Mouse (Mus musculus) kidney, postnatal 10 days (tissue): Measurements from ENCODE around the gene Hist1h2bp.
"Not testable (repeated sequence)": the region's sequence is repeated elsewhere in the genome, so short reads cannot be mapped to it uniquely, and the experiment has no call there.

Experiments used
- DNase-seq: peaks from one replicate; pipeline ENCODE4 v3.0.0; 2021; ENCODE audit warnings: mixed read lengths

The Hist1h2bp gene

DNA sequence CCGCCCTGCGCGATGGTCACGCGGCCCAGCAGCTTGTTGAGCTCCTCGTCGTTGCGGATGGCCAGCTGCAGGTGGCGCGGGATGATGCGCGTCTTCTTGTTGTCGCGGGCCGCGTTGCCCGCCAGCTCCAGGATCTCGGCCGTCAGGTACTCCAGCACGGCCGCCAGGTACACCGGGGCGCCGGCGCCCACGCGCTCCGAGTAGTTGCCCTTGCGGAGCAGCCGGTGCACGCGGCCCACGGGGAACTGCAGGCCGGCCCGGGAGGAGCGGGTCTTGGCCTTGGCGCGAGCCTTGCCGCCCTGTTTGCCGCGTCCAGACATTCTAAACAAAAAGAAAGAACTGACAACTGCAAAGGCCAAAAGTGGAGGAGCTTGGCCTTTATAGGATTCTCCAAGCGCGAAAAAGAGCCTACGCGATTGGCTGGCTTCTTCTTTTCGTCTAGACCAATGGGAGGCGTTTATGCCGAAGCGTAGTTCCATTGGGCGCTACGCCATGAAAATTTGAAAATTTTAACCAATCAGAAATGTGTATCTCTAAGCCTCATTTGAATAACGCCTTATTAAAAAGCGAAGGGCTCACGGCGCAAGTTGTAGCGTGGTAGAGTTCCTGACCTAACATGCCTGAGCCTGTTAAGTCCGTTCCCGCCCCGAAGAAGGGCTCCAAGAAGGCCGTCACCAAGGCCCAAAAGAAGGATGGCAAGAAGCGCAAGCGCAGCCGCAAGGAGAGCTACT lies at the start of gene Hist1h2bp, which contains the start of gene Hist1h2an:
Gene Hist1h2bp, plus strand, starts transcription at position 563 of the 731 bp plus-strand sequence.
Gene Hist1h2an, minus strand, starts transcription at position 320 of the 731 bp plus-strand sequence.
- DNase-seq, result peak; percentile 86

GRCm38 (mm10) chr13:21745006-21745405 lies 42.3 kb upstream of the Hist1h2bp start:
- no peak for DNase-seq

DNA sequence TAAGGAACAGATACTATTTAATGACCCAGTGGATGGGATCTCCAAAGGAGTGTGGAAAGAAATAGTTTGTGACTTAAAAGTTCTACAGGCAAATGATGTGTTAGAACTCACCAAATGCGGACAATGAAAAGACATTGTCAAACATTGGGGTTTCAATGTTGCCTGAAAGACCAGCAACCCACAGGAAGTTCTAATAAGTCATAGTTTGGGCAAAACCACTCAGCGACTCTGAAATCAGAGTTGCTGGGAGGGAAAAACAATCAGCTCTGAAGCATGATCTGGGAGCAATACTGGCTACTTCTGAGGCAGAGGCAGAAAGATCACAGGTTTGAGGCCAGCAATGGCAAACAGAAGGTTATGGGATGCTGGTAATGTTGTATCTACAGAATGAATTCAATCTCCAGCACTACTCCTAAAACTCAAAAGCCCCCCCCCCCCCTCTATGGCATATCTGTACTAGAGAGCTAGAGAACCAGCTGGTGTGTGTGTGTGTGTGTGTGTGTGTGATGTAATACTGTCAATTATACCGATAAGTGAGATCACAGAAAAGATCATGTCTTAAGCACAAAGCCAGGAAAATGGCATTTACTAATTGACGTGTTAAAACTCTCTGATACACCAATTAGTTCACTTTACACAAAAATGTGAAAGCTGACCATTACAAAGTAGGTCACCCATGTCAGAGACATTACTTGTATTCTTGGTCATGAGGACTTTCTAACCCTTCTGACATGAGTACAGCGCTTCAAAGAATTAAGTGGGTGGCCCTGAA lies 37.7 kb upstream of the Hist1h2bp start:
- no peak for DNase-seq

DNA sequence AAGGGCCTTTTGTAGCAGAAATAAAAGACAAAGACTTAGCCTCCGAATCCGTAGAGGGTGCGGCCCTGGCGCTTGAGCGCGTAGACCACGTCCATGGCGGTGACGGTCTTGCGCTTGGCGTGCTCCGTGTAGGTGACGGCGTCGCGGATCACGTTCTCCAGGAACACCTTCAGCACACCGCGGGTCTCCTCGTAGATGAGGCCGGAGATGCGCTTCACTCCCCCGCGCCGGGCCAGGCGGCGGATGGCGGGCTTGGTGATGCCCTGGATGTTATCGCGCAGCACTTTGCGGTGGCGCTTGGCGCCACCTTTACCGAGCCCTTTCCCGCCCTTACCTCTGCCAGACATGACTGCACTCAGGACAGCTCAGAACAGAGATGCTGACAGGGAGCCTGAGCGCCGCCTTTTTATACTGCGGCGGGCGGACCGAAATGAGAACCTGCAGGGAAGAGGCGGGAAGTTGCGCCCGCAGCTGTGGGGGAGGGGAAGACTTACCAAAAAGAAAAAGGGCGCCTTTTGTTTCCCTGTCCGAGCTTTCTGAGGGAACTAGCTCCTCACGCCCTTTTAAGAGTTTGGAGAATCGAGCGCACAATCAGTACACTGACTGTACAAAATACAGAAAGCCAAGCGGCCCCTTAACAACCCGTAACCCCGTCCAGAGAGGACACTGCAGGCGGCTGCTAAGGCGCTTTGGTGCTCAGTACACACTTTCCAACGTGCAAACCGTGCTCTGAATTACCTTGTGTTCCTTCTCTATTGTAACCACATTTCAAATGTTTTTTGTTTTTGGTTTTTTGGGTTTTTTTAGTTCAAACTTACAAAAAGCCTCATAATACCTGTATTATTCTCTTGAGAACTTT lies 36.9 kb upstream of the Hist1h2bp start, which contains the start of gene Hist1h4k:
Gene Hist1h4k, minus strand, starts transcription at position 347 of the 859 bp plus-strand sequence.
- peak; percentile 94 for DNase-seq

DNA sequence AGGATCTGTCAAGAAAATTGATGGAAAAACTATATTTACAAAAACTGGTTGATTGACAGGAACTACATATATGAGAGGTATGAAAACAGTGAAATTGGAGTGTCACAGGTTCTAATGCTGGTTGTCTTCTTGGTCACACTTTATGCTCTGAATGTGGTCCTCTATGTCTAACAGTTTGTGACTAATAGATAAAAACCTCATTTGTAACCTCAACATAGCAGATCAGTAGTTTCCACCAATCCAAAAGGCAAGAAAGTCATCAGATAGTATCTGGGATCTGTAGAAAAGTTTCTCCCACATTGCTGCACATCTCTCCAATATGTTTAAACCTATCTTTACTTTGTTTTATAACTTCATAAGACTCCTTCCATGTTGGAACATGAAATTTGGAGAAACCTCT lies 35.8 kb upstream of the Hist1h2bp start:
- DNase-seq, result no peak

DNA sequence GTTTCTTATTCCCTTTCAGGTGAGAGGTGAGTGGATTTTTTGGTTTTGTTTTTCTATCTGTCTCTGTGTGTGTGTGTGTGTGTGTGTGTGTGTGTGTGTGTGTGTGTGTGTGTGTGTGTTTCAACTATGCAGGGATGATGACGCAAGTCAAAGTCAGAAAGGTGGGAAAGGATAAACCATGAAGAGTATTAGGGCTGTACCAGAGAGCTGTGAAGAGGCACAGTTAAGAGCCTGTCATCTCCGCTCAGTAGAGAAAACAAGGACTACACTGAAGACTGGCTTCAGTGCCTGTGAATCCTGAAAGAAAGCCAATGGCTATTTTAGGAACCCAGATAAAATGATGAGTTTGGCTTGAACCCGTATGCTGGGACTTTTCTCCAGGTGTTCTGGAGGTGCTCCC lies 35.4 kb upstream of the Hist1h2bp start:
- no peak for DNase-seq

DNA sequence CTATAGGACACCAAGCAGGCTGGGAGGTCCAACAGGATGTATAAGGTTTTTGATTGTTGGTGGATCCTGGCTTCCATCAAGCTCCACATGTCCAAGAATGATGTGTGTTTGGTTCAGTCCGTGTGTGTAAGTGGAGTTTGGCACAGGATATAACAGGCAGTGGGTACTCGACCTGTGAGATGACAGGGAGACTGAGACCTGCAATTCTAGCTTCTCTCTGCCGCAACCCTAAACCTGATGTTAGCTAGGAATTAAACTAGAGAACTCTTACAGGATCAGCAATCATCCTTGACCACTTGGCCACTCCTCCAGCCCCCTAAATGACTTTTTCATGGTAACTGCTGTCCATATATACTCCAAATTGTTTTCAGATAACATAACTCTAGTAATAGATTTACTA lies 34.9 kb upstream of the Hist1h2bp start:
- no peak for DNase-seq

GRCm38 (mm10) chr13:21753051-21753523 lies 34.2 kb upstream of the Hist1h2bp start:
- DNase-seq, result no peak

DNA sequence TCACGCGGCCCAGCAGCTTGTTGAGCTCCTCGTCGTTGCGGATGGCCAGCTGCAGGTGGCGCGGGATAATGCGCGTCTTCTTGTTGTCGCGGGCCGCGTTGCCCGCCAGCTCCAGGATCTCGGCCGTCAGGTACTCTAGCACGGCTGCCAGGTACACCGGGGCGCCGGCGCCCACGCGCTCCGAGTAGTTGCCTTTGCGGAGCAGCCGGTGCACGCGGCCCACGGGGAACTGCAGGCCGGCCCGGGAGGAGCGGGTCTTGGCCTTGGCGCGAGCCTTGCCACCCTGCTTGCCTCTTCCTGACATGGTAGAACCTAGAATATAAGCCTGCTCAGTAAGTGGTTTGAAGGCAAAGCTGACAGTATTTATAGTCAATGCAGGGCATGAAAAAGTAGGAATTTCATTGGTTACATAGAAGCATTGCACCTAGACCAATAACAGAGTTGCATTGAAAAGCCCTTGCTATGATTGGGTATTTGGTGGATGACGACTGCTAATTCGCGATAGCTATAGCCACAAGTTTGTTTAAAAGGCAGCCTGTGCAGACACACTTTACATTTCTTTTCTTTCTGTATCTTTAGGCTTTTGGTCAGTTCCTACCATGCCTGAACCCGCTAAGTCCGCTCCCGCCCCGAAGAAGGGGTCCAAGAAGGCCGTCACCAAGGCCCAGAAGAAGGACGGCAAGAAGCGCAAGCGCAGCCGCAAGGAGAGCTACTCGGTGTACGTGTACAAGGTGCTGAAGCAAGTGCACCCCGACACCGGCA lies 33.6 kb upstream of the Hist1h2bp start, which contains the start of the genes Hist1h2ak and Hist1h2bn:
Gene Hist1h2ak, minus strand, starts transcription at position 304 of the 762 bp plus-strand sequence.
Gene Hist1h2bn, plus strand, starts transcription at position 600 of the 762 bp plus-strand sequence.
- DNase-seq, result peak; percentile 67

GRCm38 (mm10) chr13:21754294-21755001 lies 32.8 kb upstream of the Hist1h2bp start:
- DNase-seq, result peak; percentile 61

DNA sequence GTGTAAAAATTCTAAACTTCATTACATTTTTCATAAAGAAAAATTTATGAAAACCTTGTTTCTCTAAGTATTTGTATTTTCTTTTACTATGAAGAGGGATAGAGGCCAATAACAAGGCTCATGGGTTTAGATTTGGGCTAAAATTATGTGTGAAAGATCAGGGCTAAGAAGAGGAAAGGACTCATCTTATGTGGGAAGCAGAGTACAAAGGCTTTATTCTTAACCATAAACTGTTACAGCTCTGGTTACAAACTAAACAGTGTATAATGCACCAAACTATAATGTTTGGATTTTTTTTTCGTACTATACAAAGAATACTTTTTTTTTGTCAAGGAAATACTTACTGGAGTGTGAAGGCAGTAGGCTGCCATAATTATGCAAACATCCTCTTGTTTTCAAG lies 31.6 kb upstream of the Hist1h2bp start:
- DNase-seq, result no peak

GRCm38 (mm10) chr13:21778814-21779766 lies 8.2 kb upstream of the Hist1h2bp start:
- DNase-seq, result peak; percentile 80

DNA sequence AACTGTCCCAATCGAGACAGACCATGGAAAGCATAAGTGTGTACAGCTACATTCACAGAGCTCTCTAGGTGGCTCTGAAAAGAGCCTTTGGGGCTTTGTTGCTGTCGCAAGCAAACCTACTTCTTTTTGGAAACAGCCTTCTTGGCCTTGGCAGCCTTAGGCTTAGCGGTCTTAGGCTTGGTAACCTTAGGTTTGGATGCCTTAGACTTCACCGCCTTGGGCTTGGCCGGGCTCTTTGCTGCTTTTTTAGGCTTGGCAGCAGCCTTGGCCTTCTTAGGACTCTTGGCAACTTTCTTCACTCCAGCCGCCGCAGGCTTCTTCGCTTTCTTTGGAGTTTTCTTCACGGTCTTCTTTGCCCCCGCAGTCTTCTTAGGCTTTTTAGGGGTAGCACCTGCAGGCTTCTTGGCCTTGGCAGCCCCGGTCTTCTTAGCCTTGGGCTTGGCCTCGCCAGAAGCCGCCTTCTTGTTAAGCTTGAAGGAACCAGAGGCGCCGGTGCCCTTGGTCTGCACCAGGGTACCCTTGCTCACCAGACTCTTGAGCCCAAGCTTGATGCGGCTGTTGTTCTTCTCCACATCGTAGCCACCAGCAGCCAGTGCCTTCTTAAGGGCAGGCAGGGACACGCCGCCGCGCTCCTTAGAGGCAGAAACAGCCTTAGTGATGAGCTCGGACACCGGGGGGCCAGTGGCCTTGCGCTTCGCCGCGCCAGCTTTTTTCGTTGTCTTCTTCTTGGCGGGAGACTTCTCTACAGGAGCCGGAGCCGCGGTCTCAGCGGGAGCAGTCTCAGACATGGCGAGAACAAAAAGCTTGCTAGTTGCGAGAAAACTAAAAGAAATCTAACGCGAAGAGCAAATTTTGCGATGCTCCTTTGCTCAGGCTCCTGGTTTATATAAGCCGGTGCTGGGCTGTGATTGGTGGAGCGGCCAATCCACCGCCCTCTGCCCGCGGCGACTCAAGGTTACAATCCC lies 7.2 kb upstream of the Hist1h2bp start, which contains the start of gene Hist1h1b:
Gene Hist1h1b, minus strand, starts transcription at position 859 of the 965 bp plus-strand sequence.
- peak; percentile 69 for DNase-seq

DNA sequence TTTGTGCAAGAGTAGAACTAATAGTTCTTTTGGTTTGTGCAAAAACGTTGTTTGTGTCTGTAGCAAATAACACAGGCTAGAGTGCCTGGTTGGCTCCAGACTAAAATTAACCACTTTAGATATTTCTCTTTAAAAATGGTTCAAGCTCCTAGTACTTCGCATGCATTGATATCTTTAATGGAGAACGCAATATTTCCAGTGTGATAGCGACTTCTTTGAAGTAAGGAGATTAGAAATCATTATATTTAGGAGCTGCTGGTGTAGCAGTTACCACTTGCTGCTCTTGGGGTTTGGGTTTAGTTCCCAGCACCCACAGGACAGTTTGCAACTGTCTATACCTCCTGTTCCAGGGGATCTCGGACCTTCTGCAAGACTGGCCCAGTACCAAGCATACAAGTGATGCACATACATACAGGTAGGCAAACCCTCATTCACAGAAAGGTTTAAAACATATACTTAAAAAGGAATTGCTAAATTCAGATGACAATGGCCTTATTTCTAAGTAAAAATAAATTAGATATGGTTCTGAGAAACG lies 6.2 kb upstream of the Hist1h2bp start:
- no peak for DNase-seq

DNA sequence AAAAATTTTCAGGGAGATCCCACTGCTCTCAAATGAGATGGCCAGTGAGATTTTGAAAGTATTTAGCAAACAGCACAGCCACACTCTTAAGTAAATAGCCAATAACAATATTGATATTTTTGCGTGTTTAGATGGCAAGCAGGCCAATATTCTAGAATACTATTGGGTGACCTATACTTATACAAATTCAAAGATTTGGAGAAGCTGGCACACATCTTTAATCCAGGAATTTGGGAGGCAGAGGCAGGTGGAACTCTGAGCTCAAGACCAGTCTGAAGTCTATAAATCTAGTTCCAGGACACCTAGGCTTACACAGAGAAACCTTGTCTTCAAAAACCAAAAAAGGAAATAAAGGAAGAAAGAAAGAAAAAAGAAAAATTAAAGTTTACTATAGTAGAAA lies 5.6 kb upstream of the Hist1h2bp start:
- DNase-seq, result no peak

DNA sequence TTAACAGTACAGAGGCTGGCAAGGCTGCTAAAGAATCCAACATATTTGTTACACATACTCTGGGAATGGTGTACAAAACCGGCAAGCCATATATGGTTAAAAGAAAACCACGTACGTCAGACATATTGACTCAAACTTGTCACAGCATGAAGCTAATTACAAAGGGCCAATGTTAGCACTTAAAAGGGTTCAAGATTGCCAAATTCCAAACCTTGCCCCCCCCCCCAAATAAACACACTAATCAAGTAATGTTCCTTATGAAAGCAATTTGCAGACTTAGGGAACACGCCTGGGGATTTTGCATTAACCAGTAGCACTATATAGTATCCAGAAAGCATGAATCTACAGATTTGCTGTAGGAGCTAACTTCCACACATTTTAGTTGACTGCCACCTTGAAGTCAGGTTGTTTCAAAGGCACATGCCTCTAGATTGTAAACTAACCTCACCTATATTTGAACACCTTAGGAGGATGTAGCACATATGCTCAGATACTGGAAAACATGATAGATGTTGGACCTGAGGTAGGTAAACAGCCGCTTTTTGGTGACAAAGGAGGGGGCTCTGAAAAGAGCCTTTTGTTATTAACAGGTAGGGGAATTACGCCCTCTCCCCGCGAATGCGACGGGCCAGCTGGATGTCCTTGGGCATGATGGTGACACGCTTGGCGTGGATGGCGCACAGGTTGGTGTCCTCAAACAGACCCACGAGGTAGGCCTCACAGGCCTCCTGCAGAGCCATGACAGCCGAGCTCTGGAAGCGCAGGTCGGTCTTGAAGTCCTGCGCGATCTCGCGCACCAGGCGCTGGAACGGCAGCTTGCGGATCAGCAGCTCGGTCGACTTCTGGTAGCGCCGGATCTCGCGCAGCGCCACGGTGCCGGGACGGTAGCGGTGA lies 4.7 kb upstream of the Hist1h2bp start:
- DNase-seq, result not testable (repeated sequence)

DNA sequence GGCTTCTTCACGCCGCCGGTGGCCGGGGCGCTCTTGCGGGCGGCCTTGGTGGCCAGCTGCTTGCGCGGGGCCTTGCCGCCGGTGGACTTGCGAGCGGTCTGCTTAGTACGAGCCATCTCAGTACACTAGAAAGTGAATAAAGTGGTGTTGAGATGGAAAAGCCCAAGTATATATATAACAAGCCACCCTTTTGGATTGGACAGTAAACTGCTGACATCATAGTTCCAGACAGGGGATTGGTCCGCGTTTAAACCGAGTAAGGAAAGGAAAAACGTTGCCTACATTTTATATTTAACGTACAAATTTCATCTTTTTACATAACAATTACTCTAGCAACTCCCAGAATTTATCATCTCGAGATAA lies 4.0 kb upstream of the Hist1h2bp start, which contains the start of gene Hist1h3i:
Gene Hist1h3i, minus strand, starts transcription at position 116 of the 363 bp plus-strand sequence.
- DNase-seq, result peak; percentile 61
